Comparison of ENCODE assay signal across 9 mouse cellular contexts in genomic region chr11:72434963-72435693, GRCm38 (mm10). TPM values are rescaled to one million over a fixed set of nuclear protein-coding genes. Genes with fewer than 3 reads are reported as not detected.
DNase-seq lines count a peak whose midpoint lies in the region; ATAC-seq and TF ChIP-seq lines count a peak whose summit lies in the region.
"Had no signal": no experiment of that assay in that cellular context is flagged by ENCODE, and none has a peak within 500 bp of the region (broad histone marks: within the 10 kb centered on the region; RNA-seq: fewer than 3 reads in every experiment).

Gene Ggt6 (plus strand): TSS chr11:72435526.

- no peaks in the 10 kb centered on the region for H3K27me3 ChIP-seq in lung, embryonic 15.5 days
- no peaks in the 10 kb centered on the region for H3K27me3 ChIP-seq in small intestine, adult 2 months (ENCODE audit: control insufficient read depth, insufficient read depth, low read length)

- 54% methylated on average over 11 of the region's 11 CpGs for WGBS in lung, embryonic 15.5 days
- WGBS in lung, adult 2 months, result 59% methylated on average over 11 of the region's 11 CpGs
- 17% methylated on average over 11 of the region's 11 CpGs for WGBS in small intestine, adult 2 months

- no peak within 1 kb of the TSS for H3K27ac ChIP-seq in lung, embryonic 15.5 days
- peak within 1 kb of the TSS; percentile 95 for H3K27ac ChIP-seq in small intestine, adult 2 months (ENCODE audit: insufficient read depth, low read depth, low read length)

- TF ChIP-seq CTCF in lung, adult 2 months (IDR thresholded peaks at IDR 0.05; ENCODE audit: insufficient read depth, low read length), result no peak
- TF ChIP-seq CTCF in small intestine, adult 2 months (IDR thresholded peaks at IDR 0.05; ENCODE audit: extremely low read depth, insufficient read length, insufficient replicate concordance, low read depth, low read length), result no peak; the same call in 1 of the 2 replicates

- H3K4me3 ChIP-seq in lung, embryonic 15.5 days, result no peak within 1 kb of the TSS
- H3K4me3 ChIP-seq in lung, adult 2 months (replicated peaks; ENCODE audit: extremely low read depth, low read depth, low read length), result no peak within 1 kb of the TSS
- peak within 1 kb of the TSS; percentile 67 for H3K4me3 ChIP-seq in small intestine, adult 2 months (ENCODE audit: low read depth, low read length)

- peak; percentile 43 for ATAC-seq in lung, embryonic 15.5 days (ENCODE audit: borderline replicate concordance, extremely low read depth, low FRiP score, low TSS enrichment)
- no peak for ATAC-seq in megakaryocyte progenitor cell, adult 5-6 weeks (replicated peaks; ENCODE audit: poor library complexity)

- no peak for TF ChIP-seq POLR2A in lung, adult 2 months (IDR thresholded peaks at IDR 0.05; ENCODE audit: borderline replicate concordance, extremely low read depth, low read depth, low read length)
- no peak; the same call in 1 of the 2 replicates for TF ChIP-seq POLR2A in small intestine, adult 2 months (IDR thresholded peaks at IDR 0.05; ENCODE audit: low read depth, low read length)

- no peak within 1 kb of the TSS for H3K9ac ChIP-seq in lung, embryonic 15.5 days

- no peaks in the 10 kb centered on the region for H3K36me3 ChIP-seq in lung, embryonic 15.5 days
- peaks cover 5% of the 10 kb centered on the region; the same call in 1 of the 2 replicates for H3K36me3 ChIP-seq in small intestine, adult 2 months (ENCODE audit: control insufficient read depth, insufficient read depth, low read length)

- DNase-seq in lung, adult 2 months, result no peak
- DNase-seq in adrenal gland, postnatal 14 days, result peak; percentile 84
- DNase-seq in kidney, adult 8-10 months, result peak; percentile 90 to 91
- no peak for DNase-seq in layer of hippocampus, adult 9-11 months
- DNase-seq in frontal cortex, postnatal 10 days (ENCODE audit: low spot score in 2 of 2), result no peak
- DNase-seq: cerebellum, postnatal 25 days had no signal

- peaks cover 22% of the 10 kb centered on the region for H3K4me1 ChIP-seq in lung, embryonic 15.5 days
- H3K4me1 ChIP-seq in lung, adult 2 months (ENCODE audit: control insufficient read depth, insufficient read depth, low read length), result no peaks in the 10 kb centered on the region
- peaks cover 19% of the 10 kb centered on the region for H3K4me1 ChIP-seq in small intestine, adult 2 months (ENCODE audit: control insufficient read depth, insufficient read depth, insufficient read length, low read length)

- no peak within 1 kb of the TSS for H3K4me2 ChIP-seq in lung, embryonic 15.5 days

- no peaks in the 10 kb centered on the region for H3K9me3 ChIP-seq in lung, embryonic 15.5 days

RNA-seq across cellular contexts. Expression of gene Ggt6, which starts in this region (rescaled TPM):
- 0.14 and 0.26 TPM in 2 replicates for polyA plus RNA-seq in lung, embryonic 15.5 days (2015; fragmentation: Nextera tagmentation; extraction: Ambion mirVana)
- polyA plus RNA-seq in lung, adult 2 months (2012; rRNA removed), result 2.9 and 7.0 TPM in 2 replicates
- 1.7 and 2.8 TPM in 2 replicates for total RNA-seq in adrenal gland, postnatal 14 days (2021)
- polyA plus RNA-seq in small intestine, adult 2 months (2012; rRNA removed), result 20.2 and 60.1 TPM in 2 replicates
- total RNA-seq in megakaryocyte progenitor cell, adult 5-6 weeks (2015), result not detected in 2 replicates
- not detected in 2 replicates for total RNA-seq in megakaryocyte progenitor cell, adult 5-6 weeks (2017)

Comparison
In these comparisons a context has a peak if more than half of its experiments do, and no peak if none do; other contexts are left out.
1. Peak in ATAC-seq in lung, embryonic 15.5 days; RNA of the gene not detected or under 1 TPM.
2. DNase-seq: peak in adrenal gland, postnatal 14 days (single experiment) and kidney, adult 8-10 months (2 of 2); none in lung, adult 2 months (single experiment), layer of hippocampus, adult 9-11 months (single experiment) and frontal cortex, postnatal 10 days (0 of 2).